Mouse (Mus musculus): ENCODE measurements around the gene Rdh12. TPM values are rescaled to one million over a fixed set of nuclear protein-coding genes. Genes with fewer than 3 reads are reported as not detected.

The Rdh12 gene
- polyA plus RNA-seq (2014; fragmentation: Nextera tagmentation; extraction: Ambion mirVana) = 1.2 TPM in 2 replicates

DNA sequence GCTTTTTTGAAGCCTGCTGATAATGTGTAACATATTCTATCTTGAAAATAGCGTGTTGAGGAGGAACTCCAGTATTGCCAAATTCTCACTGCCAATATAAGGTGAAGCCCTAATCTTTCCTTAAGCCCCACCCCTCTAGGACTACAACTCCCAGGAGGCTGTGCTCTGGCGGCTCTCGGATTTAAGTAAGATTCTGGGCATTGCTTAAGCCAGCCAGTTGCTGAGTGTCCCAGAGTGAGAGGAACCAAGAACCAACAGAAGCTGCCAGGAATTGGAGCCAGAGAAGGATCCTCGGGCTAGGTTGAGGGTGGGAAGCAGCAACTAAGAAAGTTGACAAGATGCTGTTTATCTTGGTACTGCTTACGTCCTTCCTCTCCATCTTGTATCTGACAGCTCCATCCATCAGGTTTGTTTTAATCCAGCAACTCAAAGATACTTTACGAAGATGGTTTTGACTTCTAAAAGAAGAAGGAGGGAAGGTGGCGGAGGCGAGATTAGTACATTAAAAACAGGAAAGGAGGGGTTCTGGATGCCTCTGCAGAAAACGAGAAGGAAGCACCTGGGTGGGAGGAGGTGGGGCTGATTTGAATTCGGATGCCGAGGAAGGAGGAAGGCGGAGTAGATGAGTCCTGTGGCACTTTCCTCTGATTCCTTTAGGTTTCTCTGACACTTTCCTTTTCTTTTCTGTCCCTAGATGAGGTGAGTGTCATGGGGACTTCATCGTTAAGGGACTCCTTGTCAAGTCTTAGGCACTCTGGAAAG, at the start of gene Rdh12:
Gene Rdh12 (plus strand): TSS at position 212 of the 762 bp plus-strand sequence.
- no peak within 1 kb of the TSS for H3K9ac ChIP-seq (ENCODE audit: low read length)
- H3K36me3 ChIP-seq (ENCODE audit: control insufficient read depth, insufficient read depth, low read length) = no peaks in the 10 kb centered on the region
- 6% methylated on average over 13 of the region's 13 CpGs for WGBS
- peak within 1 kb of the TSS; percentile 61 for H3K4me2 ChIP-seq (ENCODE audit: low read length)
- H3K4me3 ChIP-seq (ENCODE audit: low read depth, low read length) = peak within 1 kb of the TSS; percentile 36
- no peak for ATAC-seq (replicated peaks; ENCODE audit: low FRiP score, low TSS enrichment, low read depth)
- 0 out of 2 replicates have a peak, but pooled peaks cover 5% of the 10 kb centered on the region for H3K4me1 ChIP-seq (replicated peaks; ENCODE audit: control insufficient read depth, insufficient read depth, low read length)
- no peaks in the 10 kb centered on the region for H3K27me3 ChIP-seq (replicated peaks; ENCODE audit: control insufficient read depth, insufficient read depth, low read length)
- H3K9me3 ChIP-seq (ENCODE audit: control insufficient read depth, low read length) = no peaks in the 10 kb centered on the region
- no peak within 1 kb of the TSS for H3K27ac ChIP-seq (ENCODE audit: low read depth)
- no peak for DNase-seq (ENCODE audit: low spot score)

DNA sequence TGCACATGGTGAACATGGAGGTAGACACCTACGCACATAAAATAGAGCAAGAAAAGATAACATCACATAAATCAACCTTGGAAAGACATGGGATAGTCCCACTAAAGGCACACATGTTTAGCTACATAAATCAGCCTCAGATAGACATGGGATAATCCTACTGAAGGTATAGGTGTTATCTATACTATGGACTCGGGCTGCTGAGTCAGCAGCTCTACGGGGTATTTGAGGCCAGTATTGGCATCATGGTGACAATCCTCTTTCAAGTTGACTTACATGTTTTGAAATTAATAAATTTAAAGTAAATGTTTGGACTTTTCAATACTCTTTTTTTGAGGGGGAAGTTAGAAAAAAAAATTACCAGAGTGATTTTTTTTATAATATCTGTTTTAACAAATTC, 45.8 kb upstream of the Rdh12 start:
- Histone ChIP-seq H3K36me3 (ENCODE audit: control insufficient read depth, insufficient read depth, low read length) (peaks cover 75% of the 10 kb centered on the region), H3K4me3 (ENCODE audit: low read depth, low read length) (no peak overlapping the region), H3K9ac (ENCODE audit: low read length) (no peak overlapping the region), H3K4me1 (replicated peaks; ENCODE audit: control insufficient read depth, insufficient read depth, low read length) (no peaks in the 10 kb centered on the region), H3K27ac (ENCODE audit: low read depth) (no peak overlapping the region), H3K4me2 (ENCODE audit: low read length) (no peak overlapping the region), H3K27me3 (replicated peaks; ENCODE audit: control insufficient read depth, insufficient read depth, low read length) (no peaks in the 10 kb centered on the region), H3K9me3 (ENCODE audit: control insufficient read depth, low read length) (no peaks in the 10 kb centered on the region)
- ATAC-seq (replicated peaks; ENCODE audit: low FRiP score, low TSS enrichment, low read depth) (no peak), DNase-seq (ENCODE audit: low spot score) (no peak)
- WGBS = 86% methylated on average over 3 of the region's 3 CpGs

DNA sequence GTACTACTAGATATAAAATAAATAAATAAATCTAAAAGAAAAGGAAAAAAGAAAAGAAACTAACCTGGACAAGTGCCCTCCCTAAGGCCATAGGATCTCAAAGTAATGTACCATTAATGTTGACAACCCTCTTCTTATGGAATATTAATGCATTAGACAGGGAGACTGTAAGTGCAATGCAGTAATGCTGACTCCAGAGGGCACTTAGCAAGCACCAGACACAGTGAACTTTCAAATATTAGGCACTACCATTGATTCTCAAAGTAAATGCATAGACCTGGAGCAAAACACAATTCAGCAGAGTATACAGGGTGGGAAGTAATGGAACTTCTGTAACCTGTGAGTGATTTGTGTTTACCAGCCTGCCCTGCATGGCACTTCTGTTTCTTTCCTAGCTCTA, 39.5 kb upstream of the Rdh12 start:
- peaks cover 6% of the 10 kb centered on the region for H3K4me1 ChIP-seq (replicated peaks; ENCODE audit: control insufficient read depth, insufficient read depth, low read length)
- no peaks in the 10 kb centered on the region for H3K9me3 ChIP-seq (ENCODE audit: control insufficient read depth, low read length)
- H3K36me3 ChIP-seq (ENCODE audit: control insufficient read depth, insufficient read depth, low read length) = peaks cover 17% of the 10 kb centered on the region
- no peak overlapping the region for H3K9ac ChIP-seq (ENCODE audit: low read length)
- no peaks in the 10 kb centered on the region for H3K27me3 ChIP-seq (replicated peaks; ENCODE audit: control insufficient read depth, insufficient read depth, low read length)
- no peak overlapping the region for H3K27ac ChIP-seq (ENCODE audit: low read depth)
- H3K4me2 ChIP-seq (ENCODE audit: low read length) = no peak overlapping the region
- ATAC-seq (replicated peaks; ENCODE audit: low FRiP score, low TSS enrichment, low read depth) = no peak
- DNase-seq (ENCODE audit: low spot score) = no peak
- H3K4me3 ChIP-seq (ENCODE audit: low read depth, low read length) = no peak overlapping the region

DNA sequence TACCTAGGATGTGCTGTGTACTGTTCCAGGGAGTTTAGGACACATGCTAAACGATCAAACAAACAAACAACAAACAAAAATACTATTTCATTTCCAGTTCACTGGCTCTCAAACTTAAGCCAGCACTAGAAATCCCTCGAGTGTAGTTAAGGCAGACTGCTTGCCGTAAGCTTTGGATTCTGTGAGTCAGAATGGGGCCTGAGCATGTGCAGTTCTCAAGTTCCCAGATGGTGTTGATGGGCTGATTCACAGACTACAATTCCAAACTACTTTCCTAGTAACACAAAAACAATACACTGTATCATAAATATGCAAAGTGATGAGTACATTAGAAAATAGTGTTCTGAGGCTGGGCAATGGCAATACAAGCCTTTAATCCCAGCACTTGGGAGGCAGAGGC, 38.3 kb upstream of the Rdh12 start:
- DNase-seq (ENCODE audit: low spot score) = no peak

DNA sequence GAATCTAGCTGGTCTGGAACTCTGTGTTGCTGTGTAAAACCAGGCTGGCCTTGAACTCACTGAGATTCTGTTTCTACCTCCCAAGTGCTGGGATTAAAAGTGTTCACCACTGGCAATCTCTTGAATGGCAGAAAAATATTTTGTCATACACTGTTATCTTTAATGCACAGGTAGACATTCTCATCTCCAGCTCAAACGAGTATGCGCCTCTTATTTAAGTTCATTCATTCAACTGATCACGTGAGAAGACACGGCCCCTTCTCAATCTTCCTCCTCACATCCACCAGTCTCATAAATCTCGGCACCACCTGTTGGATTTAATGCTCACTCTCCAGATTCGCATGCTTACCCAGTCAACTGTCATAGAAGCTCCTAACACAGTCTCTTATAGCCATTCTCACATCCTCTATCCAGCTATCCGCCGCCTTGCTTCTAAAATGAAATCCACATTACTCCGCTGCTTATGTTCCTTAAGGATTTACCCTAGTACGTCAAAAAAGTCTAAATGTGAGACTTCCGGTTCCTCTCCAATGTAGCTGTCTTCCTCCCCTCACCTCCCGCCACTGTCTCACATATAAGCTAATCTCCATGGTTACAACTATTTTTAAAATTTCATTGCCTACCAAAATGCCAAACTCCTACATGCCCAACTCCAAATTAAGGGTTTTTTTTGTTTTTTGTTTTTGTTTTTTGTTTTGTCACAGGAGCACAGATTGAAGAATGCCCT, 37.3 kb upstream of the Rdh12 start:
- no peak overlapping the region for H3K27ac ChIP-seq (ENCODE audit: low read depth)
- no peaks in the 10 kb centered on the region for H3K27me3 ChIP-seq (replicated peaks; ENCODE audit: control insufficient read depth, insufficient read depth, low read length)
- no peaks in the 10 kb centered on the region for H3K9me3 ChIP-seq (ENCODE audit: control insufficient read depth, low read length)
- H3K4me3 ChIP-seq (ENCODE audit: low read depth, low read length) = peak overlapping the region; percentile 87
- no peak for ATAC-seq (replicated peaks; ENCODE audit: low FRiP score, low TSS enrichment, low read depth)
- H3K4me1 ChIP-seq (replicated peaks; ENCODE audit: control insufficient read depth, insufficient read depth, low read length) = peaks cover 6% of the 10 kb centered on the region
- H3K9ac ChIP-seq (ENCODE audit: low read length) = peak overlapping the region; percentile 84
- peak overlapping the region; percentile 57 for H3K4me2 ChIP-seq (ENCODE audit: low read length)
- WGBS = 30% methylated on average over 12 of the region's 12 CpGs
- DNase-seq (ENCODE audit: low spot score) = no peak
- H3K36me3 ChIP-seq (ENCODE audit: control insufficient read depth, insufficient read depth, low read length) = peaks cover 22% of the 10 kb centered on the region

More for the DNA sequence above, 38.3 kb upstream of the Rdh12 start:
- Histone ChIP-seq H3K27me3 (replicated peaks; ENCODE audit: control insufficient read depth, insufficient read depth, low read length) (no peaks in the 10 kb centered on the region), H3K9ac (ENCODE audit: low read length) (no peak overlapping the region), H3K4me2 (ENCODE audit: low read length) (no peak overlapping the region), H3K36me3 (ENCODE audit: control insufficient read depth, insufficient read depth, low read length) (peaks cover 17% of the 10 kb centered on the region), H3K9me3 (ENCODE audit: control insufficient read depth, low read length) (no peaks in the 10 kb centered on the region), H3K4me3 (ENCODE audit: low read depth, low read length) (no peak overlapping the region), H3K27ac (ENCODE audit: low read depth) (no peak overlapping the region), H3K4me1 (replicated peaks; ENCODE audit: control insufficient read depth, insufficient read depth, low read length) (peaks cover 6% of the 10 kb centered on the region)
- ATAC-seq (replicated peaks; ENCODE audit: low FRiP score, low TSS enrichment, low read depth) = no peak
- 83% methylated on average over 3 of the region's 3 CpGs for WGBS

DNA sequence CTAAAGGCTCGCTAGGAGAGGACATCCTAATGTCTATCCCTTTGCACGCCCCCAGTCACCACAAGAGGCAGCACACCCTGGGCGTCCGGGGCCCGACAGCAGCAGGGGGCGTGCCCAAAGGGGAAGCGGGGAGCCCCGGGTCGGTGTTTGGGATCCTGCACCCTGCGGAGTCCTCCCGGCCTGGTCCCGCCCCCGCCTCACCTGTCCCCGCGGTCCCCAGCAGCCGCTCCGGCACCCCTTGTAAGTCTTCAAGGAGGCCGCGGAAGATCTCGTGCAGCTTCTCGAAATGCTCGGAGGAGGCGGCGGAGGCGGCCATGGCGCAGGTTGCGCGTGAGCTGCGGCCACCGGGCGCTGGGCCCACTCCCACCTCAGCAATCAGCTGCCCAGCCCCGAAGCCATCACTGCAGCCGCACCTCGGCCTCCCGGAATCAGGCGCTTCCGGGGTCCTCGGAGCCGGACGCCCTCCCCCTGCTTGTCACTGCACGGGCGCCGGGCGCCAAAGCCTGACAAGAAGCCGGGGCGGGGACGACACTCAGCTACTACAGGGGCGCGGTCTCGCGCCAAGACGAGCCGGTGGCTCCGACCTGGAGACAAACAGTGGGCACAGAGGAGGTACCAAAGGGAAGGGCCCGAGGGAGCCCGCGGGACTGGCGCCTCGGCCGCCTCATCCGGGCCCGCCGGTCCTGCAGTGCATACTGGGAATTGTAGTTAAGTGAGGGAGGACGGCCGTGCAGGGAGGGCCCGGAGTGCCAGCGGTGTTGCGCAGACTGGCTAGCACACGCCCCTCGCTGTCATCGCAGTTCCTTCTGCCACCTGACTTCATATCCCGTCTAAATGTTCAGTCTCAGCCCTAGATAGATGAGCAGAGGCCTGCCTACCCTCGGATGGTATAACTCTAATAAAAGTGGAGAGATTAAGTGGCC, 36.4 kb upstream of the Rdh12 start, which contains the start of gene Vti1b:
Gene Vti1b (minus strand): TSS at position 649 of the 923 bp plus-strand sequence.
- peak within 1 kb of the TSS; percentile 87 for H3K4me3 ChIP-seq (ENCODE audit: low read depth, low read length)
- H3K4me2 ChIP-seq (ENCODE audit: low read length) = peak within 1 kb of the TSS; percentile 57
- peaks cover 29% of the 10 kb centered on the region for H3K36me3 ChIP-seq (ENCODE audit: control insufficient read depth, insufficient read depth, low read length)
- H3K4me1 ChIP-seq (replicated peaks; ENCODE audit: control insufficient read depth, insufficient read depth, low read length) = peaks cover 6% of the 10 kb centered on the region
- peak; percentile 97 for DNase-seq (ENCODE audit: low spot score)
- peak within 1 kb of the TSS; percentile 95 for H3K27ac ChIP-seq (ENCODE audit: low read depth)
- ATAC-seq (replicated peaks; ENCODE audit: low FRiP score, low TSS enrichment, low read depth) = peak; percentile 97
- H3K27me3 ChIP-seq (replicated peaks; ENCODE audit: control insufficient read depth, insufficient read depth, low read length) = no peaks in the 10 kb centered on the region
- WGBS = under 1% methylated on average over 73 of the region's 73 CpGs
- no peaks in the 10 kb centered on the region for H3K9me3 ChIP-seq (ENCODE audit: control insufficient read depth, low read length)
- H3K9ac ChIP-seq (ENCODE audit: low read length) = peak within 1 kb of the TSS; percentile 84

DNA sequence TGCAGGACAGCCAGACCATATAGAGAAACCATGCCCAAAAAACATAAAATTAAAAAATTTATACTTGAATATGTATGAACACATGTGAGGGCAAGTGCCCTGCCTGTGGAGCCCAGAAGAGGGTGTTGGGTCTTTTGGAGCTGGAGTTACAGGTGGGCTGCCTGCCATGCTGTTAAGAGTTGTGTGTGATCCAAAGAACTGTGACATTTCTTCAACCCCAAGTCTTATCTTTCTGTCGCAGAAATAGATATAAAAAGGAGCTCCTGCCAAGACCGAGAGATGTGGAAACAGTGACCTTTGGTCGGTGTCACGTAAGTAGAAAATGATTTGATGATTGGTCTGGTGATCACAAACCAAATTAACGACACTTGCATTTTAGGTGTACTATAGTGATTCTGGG, 35.0 kb upstream of the Rdh12 start:
- H3K27me3 ChIP-seq (replicated peaks; ENCODE audit: control insufficient read depth, insufficient read depth, low read length) = no peaks in the 10 kb centered on the region
- H3K4me3 ChIP-seq (ENCODE audit: low read depth, low read length) = no peak overlapping the region
- WGBS = 81% methylated on average over 5 of the region's 5 CpGs
- no peak overlapping the region for H3K9ac ChIP-seq (ENCODE audit: low read length)
- no peak for DNase-seq (ENCODE audit: low spot score)
- H3K9me3 ChIP-seq (ENCODE audit: control insufficient read depth, low read length) = no peaks in the 10 kb centered on the region
- no peak for ATAC-seq (replicated peaks; ENCODE audit: low FRiP score, low TSS enrichment, low read depth)
- H3K36me3 ChIP-seq (ENCODE audit: control insufficient read depth, insufficient read depth, low read length) = peaks cover 40% of the 10 kb centered on the region
- no peak overlapping the region for H3K27ac ChIP-seq (ENCODE audit: low read depth)
- peaks cover 6% of the 10 kb centered on the region for H3K4me1 ChIP-seq (replicated peaks; ENCODE audit: control insufficient read depth, insufficient read depth, low read length)
- H3K4me2 ChIP-seq (ENCODE audit: low read length) = no peak overlapping the region

DNA sequence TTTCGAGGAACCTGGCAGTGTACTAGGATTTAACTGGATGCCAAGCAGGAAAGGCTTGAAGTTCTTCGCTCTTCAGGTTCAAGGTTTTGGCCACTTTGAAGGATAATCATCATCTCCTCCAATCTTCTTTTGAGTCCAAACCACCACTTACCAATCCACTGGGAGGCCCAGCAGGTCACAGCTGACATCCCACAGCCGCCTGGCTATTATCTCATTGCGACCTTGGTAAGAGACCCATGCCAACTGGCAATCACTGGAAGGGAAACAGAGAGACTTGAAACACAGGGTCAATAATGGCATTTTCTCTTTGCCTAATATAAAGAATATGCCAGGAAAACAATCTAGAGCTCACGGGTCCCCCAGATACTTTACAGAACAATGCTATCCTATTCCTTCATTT, 32.7 kb upstream of the Rdh12 start:
- no peak overlapping the region for H3K4me3 ChIP-seq (ENCODE audit: low read depth, low read length)
- no peak overlapping the region for H3K27ac ChIP-seq (ENCODE audit: low read depth)
- peaks cover 6% of the 10 kb centered on the region for H3K4me1 ChIP-seq (replicated peaks; ENCODE audit: control insufficient read depth, insufficient read depth, low read length)
- ATAC-seq (replicated peaks; ENCODE audit: low FRiP score, low TSS enrichment, low read depth) = no peak
- no peak overlapping the region for H3K9ac ChIP-seq (ENCODE audit: low read length)
- no peak for DNase-seq (ENCODE audit: low spot score)
- H3K9me3 ChIP-seq (ENCODE audit: control insufficient read depth, low read length) = no peaks in the 10 kb centered on the region
- peaks cover 50% of the 10 kb centered on the region for H3K36me3 ChIP-seq (ENCODE audit: control insufficient read depth, insufficient read depth, low read length)
- 96% methylated on average over 5 of the region's 5 CpGs for WGBS
- H3K27me3 ChIP-seq (replicated peaks; ENCODE audit: control insufficient read depth, insufficient read depth, low read length) = no peaks in the 10 kb centered on the region
- no peak overlapping the region for H3K4me2 ChIP-seq (ENCODE audit: low read length)
